Mouse (Mus musculus): ENCODE measurements around the gene Gm45337.

Gene Gm45337

GRCm38 (mm10) chr7:142097776-142098175 is 46.6 kb downstream of the Gm45337 start:
- DNase-seq (ENCODE audit: low spot score): peak; percentile 42

- no peak for DNase-seq (ENCODE audit: low spot score)
Observed at GRCm38 (mm10) chr7:142096701-142097100, 47.7 kb downstream of the Gm45337 start.

- peak; percentile 53 for DNase-seq (ENCODE audit: low spot score)
Observed at GRCm38 (mm10) chr7:142095183-142095931, 49.0 kb downstream of the Gm45337 start, which contains the start of gene Dusp8. Gene Dusp8 (minus strand): TSS chr7:142095843.

- no peak for DNase-seq (ENCODE audit: low spot score)
Observed at GRCm38 (mm10) chr7:142094301-142095143, 49.9 kb downstream of the Gm45337 start.

GRCm38 (mm10) chr7:142093696-142094240 is 50.6 kb downstream of the Gm45337 start:
- DNase-seq (ENCODE audit: low spot score): no peak
